Mouse (Mus musculus): ENCODE results near the gene Tmem28. TPM values are rescaled to one million over a fixed set of nuclear protein-coding genes. Genes with fewer than 3 reads are reported as not detected.

Tmem28 gene
- not detected in 2 replicates for polyA plus RNA-seq (2015; fragmentation: Nextera tagmentation; extraction: Ambion mirVana)

GRCm38 (mm10) chrX:99820790-99821395 lies at the start of gene Tmem28:
Gene Tmem28 (plus strand): TSS chrX:99821021.
- DNase-seq (ENCODE audit: low spot score), result no peak

GRCm38 (mm10) chrX:99780308-99780707 lies 40.5 kb upstream of the Tmem28 start:
- DNase-seq (ENCODE audit: low spot score), result no peak

- DNase-seq (ENCODE audit: low spot score), result no peak
These were observed 12.4 kb upstream of the Tmem28 start for GRCm38 (mm10) chrX:99808375-99808774.

- peak; percentile 9 for DNase-seq (ENCODE audit: low spot score)
These were observed 1.4 kb upstream of the Tmem28 start for GRCm38 (mm10) chrX:99819395-99819935.

- no peak for DNase-seq (ENCODE audit: low spot score)
These were observed 658 bp upstream of the Tmem28 start for GRCm38 (mm10) chrX:99819936-99820789.

- DNase-seq (ENCODE audit: low spot score), result no peak
These were observed 21.3 kb downstream of the Tmem28 start for GRCm38 (mm10) chrX:99842090-99842489.

- DNase-seq (ENCODE audit: low spot score), result peak; percentile 18
These were observed 32.5 kb downstream of the Tmem28 start for GRCm38 (mm10) chrX:99853261-99853741.

- DNase-seq (ENCODE audit: low spot score), result no peak
These were observed 33.0 kb downstream of the Tmem28 start for GRCm38 (mm10) chrX:99853834-99854233.

- DNase-seq (ENCODE audit: low spot score), result no peak
These were observed 51.4 kb downstream of the Tmem28 start for GRCm38 (mm10) chrX:99872228-99872627.

GRCm38 (mm10) chrX:99872632-99873201 lies 51.9 kb downstream of the Tmem28 start:
- DNase-seq (ENCODE audit: low spot score), result no peak

- DNase-seq (ENCODE audit: low spot score), result no peak
These were observed 52.6 kb downstream of the Tmem28 start for GRCm38 (mm10) chrX:99873259-99873919.

GRCm38 (mm10) chrX:99873920-99874296 lies 53.1 kb downstream of the Tmem28 start:
- DNase-seq (ENCODE audit: low spot score), result no peak

- DNase-seq (ENCODE audit: low spot score), result no peak
These were observed 56.0 kb downstream of the Tmem28 start for GRCm38 (mm10) chrX:99876781-99877180.

- DNase-seq (ENCODE audit: low spot score), result no peak
These were observed 62.6 kb downstream of the Tmem28 start for GRCm38 (mm10) chrX:99883396-99883795.

Other genes with a start within 250 kb of the Tmem28 start
- gene Eda, start 154.6 kb downstream of the Tmem28 start, polyA plus RNA-seq (2015; fragmentation: Nextera tagmentation; extraction: Ambion mirVana), result 0.17 and 0.39 TPM in 2 replicates